Mouse (Mus musculus) spleen, adult 2 months (tissue): ENCODE results near the gene Ermard. TPM values are rescaled to one million over a fixed set of nuclear protein-coding genes. Genes with fewer than 3 reads are reported as not detected.
A peak's percentile ranks its signal among the peaks of the same experiment; 100 is the strongest.
"Not testable (repeated sequence)": the region's sequence is repeated elsewhere in the genome, so short reads cannot be mapped to it uniquely, and the experiment has no call there.

Experiments used
- DNase-seq, 2 experiments: peaks; one replicate each; pipeline versions ENCODE4 v3.0.0 to v3.0.0-alpha.2; 2012 to 2021; ENCODE audit warnings: low spot score in 2 of 2, low read depth in 1 of 2
- H3K27ac ChIP-seq: fragments of 200-500 bp; 2 replicates; pipeline ENCODE4 v1.5.1; 2012; ENCODE audit warnings: low read length, inconsistent platforms; ENCODE audit not compliant: insufficient read depth
- H3K27me3 ChIP-seq: fragments of 200-500 bp; 2 replicates; pipeline ENCODE4 v1.6.1; 2012; ENCODE audit warnings: mild to moderate bottlenecking, moderate library complexity, low read length, inconsistent platforms; ENCODE audit not compliant: control insufficient read depth, insufficient read depth
- H3K36me3 ChIP-seq: fragments of 200-500 bp; 2 replicates; pipeline ENCODE4 v1.6.1; 2012; ENCODE audit warnings: mild to moderate bottlenecking, low read length, inconsistent platforms; ENCODE audit not compliant: control insufficient read depth, insufficient read depth
- H3K4me1 ChIP-seq: fragments of 200-500 bp; 2 replicates; pipeline ENCODE4 v1.6.1; 2011; ENCODE audit warnings: inconsistent platforms; ENCODE audit not compliant: control insufficient read depth, insufficient read depth, insufficient read length
- H3K4me3 ChIP-seq: fragments of 200-500 bp; 2 replicates; pipeline ENCODE4 v1.5.1; 2011; ENCODE audit warnings: mild to moderate bottlenecking, inconsistent platforms; ENCODE audit not compliant: insufficient read depth, insufficient read length; ENCODE audit errors: extremely low read depth
- WGBS: fragments of 180-500 bp; shearing (Covaris S2); methylation state at CpG from one replicate; pipeline ENCODE4 v1.1.7; 2018; 5-methylcytosine and 5-hydroxymethylcytosine counted together
- polyA plus RNA-seq: library from polyadenylated mRNA; depleted of rRNA; stranded (reverse); fragments of >200 nt; gene quantifications from 2 replicates; pipeline ENCODE4 v1.2.3, GENCODE M21; 2012; rRNA removed

Ermard gene
- 32.4 and 43.1 TPM in 2 replicates for polyA plus RNA-seq

- DNase-seq, result peak in 1 of 2 experiments; percentile 10
- not testable (repeated sequence) for H3K36me3 ChIP-seq, H3K4me1 ChIP-seq, H3K4me3 ChIP-seq, H3K27me3 ChIP-seq, H3K27ac ChIP-seq
- WGBS, result no CpG with 5 or more reads among the region's 56 CpGs
These were observed at the start of gene Ermard, which contains the start of the genes Tcte3 and Gm3448 for GRCm38 (mm10) chr17:15041175-15041729. TSS of gene Ermard (plus strand) at chr17:15041208. TSS of gene Tcte3 (minus strand) at chr17:15041488. TSS of gene Gm3448 (minus strand) at chr17:15041537.

DNA sequence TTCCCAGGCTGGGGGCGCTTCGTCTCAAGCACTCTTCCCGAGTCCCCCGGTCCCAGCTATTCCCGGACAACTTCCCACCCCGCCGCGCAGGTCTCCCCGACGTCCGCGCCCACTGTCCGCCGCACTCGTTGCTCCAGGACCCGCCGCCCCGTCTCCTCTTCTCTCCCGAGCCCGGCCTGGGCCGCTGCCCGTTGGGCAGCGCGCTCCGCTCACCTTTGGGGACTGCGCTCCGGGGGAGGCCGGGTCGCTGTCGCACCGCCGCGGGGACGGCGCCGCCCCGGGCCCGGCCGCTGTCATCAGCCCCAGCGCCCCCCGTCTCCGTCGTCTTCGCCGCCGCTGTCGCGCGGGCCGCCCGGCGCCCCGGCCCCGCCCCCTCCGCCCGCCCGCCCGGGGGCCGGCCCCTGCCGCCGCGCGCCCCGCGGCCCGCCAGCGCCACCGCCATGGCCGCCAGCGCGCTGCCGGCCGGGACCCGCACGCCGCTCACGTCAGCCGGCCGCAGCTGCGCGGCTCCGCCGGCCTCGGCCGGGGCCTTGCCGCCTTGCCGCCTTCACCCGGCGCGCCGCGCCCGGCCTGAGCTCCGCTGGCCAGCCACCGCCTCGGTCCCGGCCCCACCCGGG lies 48.4 kb upstream of the Ermard start:
- WGBS, result no CpG with 5 or more reads among the region's 98 CpGs
- H3K36me3 ChIP-seq, H3K27me3 ChIP-seq: not testable (repeated sequence)

GRCm38 (mm10) chr17:14993139-14993832 lies 47.7 kb upstream of the Ermard start:
- H3K4me1 ChIP-seq, H3K27ac ChIP-seq, DNase-seq, H3K27me3 ChIP-seq, H3K36me3 ChIP-seq, H3K4me3 ChIP-seq: not testable (repeated sequence)
- WGBS, result no CpG with 5 or more reads among the region's 47 CpGs

More for the DNA sequence above, 48.4 kb upstream of the Ermard start:
- H3K4me1 ChIP-seq, H3K4me3 ChIP-seq, DNase-seq, H3K27ac ChIP-seq: not testable (repeated sequence)

GRCm38 (mm10) chr17:14994140-14994539 lies 46.9 kb upstream of the Ermard start:
- not testable (repeated sequence) for H3K4me1 ChIP-seq, H3K27me3 ChIP-seq, H3K36me3 ChIP-seq, H3K4me3 ChIP-seq, H3K27ac ChIP-seq, DNase-seq
- WGBS, result no CpG with 5 or more reads among the region's 5 CpGs

- no CpG with 5 or more reads among the region's 4 CpGs for WGBS
- H3K27me3 ChIP-seq, H3K36me3 ChIP-seq, DNase-seq, H3K4me1 ChIP-seq, H3K27ac ChIP-seq, H3K4me3 ChIP-seq: not testable (repeated sequence)
These were observed 41.0 kb upstream of the Ermard start for GRCm38 (mm10) chr17:15000047-15000446.

GRCm38 (mm10) chr17:15009088-15009487 lies 31.9 kb upstream of the Ermard start:
- no CpG with 5 or more reads among the region's 3 CpGs for WGBS
- not testable (repeated sequence) for H3K4me3 ChIP-seq, DNase-seq, H3K27me3 ChIP-seq, H3K36me3 ChIP-seq, H3K27ac ChIP-seq, H3K4me1 ChIP-seq

DNA sequence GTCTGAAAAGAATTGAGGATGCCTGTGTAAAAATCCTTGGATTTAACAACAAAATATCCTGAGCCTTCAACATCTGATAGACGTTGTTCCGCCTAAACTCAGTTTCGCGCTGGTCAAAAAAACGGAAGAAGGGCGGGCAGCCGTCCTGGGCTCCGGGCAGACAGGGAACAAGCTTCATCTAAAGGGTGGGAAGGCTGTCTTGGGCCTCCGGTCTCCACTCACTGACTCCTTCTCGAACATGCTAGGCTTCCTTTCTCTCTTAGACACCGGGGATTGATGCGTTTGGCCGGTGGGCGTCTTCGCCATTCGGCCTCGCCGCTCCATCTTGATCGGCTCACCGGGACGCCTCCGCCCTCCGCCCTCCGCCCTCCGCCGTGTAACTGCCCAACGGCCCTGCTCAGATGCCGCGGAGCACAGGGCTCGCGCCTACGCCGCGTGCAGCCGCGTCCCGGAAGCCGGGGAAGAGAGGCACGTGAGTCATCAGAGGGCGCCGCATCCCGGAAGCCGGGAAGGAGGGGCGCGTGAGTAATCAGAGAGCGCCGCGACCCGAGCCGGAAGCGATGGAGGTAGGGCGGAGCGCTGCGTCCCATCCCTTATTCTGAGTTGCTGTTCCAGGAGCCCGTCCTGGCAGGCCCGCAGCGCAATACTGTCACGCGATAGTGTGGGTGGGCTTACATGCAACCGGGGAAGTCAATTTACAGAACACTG lies 31.1 kb upstream of the Ermard start, which contains the start of gene Gm3435:
Gene Gm3435, plus strand, starts transcription at position 471 of the 708 bp plus-strand sequence.
- WGBS, result no CpG with 5 or more reads among the region's 60 CpGs
- H3K27me3 ChIP-seq, H3K36me3 ChIP-seq, H3K4me3 ChIP-seq, DNase-seq, H3K4me1 ChIP-seq, H3K27ac ChIP-seq: not testable (repeated sequence)

DNA sequence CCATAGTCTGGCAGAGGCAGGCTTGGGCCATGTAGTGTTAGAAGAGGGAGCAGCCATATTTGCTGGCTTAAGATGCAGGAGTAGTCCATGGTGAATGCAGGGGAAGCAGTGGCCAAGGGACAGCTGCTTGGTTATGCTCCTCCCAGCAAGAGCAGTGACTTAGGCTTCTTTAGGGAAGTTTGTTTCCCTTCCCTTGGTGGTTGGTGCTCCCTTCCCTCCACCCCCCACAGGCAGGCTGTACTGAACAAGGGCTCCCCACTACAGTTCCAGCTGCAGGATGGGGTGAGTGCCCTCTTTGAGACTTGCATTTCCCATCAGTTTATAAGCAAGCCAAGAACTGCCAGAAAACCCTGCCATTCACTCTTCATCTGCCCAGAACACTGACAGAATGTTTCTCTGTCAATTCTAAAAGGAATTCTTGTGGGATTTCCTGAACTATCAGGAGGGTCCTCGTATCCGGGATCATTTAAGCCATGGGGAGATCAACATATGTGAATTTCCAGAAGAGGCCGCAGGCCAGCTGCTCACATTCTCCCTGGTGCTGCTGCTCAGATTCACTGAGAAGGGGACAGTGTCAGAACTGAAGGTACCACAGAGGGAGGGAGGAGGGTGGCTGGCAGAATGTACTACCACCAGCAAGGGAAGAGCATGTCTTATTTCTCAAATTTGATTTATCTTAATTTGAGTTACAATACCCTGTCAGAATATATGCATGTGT lies 19.3 kb upstream of the Ermard start:
- H3K4me3 ChIP-seq, H3K27ac ChIP-seq, H3K4me1 ChIP-seq, H3K27me3 ChIP-seq, H3K36me3 ChIP-seq: not testable (repeated sequence)
- peak in 1 of 2 experiments; percentile 12 for DNase-seq
- 79% methylated on average over 3 of the region's 3 CpGs for WGBS

- H3K4me3 ChIP-seq, H3K27me3 ChIP-seq, H3K4me1 ChIP-seq, H3K36me3 ChIP-seq, DNase-seq, H3K27ac ChIP-seq: not testable (repeated sequence)
- WGBS, result no CpG with 5 or more reads among the region's 97 CpGs
These were observed 17.0 kb upstream of the Ermard start for GRCm38 (mm10) chr17:15023878-15024492.
